Mouse (Mus musculus) myocyte (in vitro differentiated cells): ENCODE measurements around the gene H2al1a.

ENCODE experiments used
- CEBPB ChIP-seq: IDR thresholded peaks from 2 replicates; pipeline ENCODE4 v1.6.1; 2011; ENCODE audit warnings: mild to moderate bottlenecking, moderate library complexity; ENCODE audit not compliant: poor library complexity, insufficient read depth, severe bottlenecking
- E2F4 ChIP-seq: IDR thresholded peaks from one replicate; pipeline ENCODE4 v1.6.1; 2011; ENCODE audit warnings: mild to moderate bottlenecking, control low read depth, moderate library complexity; ENCODE audit not compliant: insufficient read depth
- MAX ChIP-seq: IDR thresholded peaks from one replicate; pipeline ENCODE4 v1.6.1; 2011; ENCODE audit warnings: low read depth, mild to moderate bottlenecking, control low read depth
- MYOD1 ChIP-seq, 3 experiments: IDR thresholded peaks; one replicate each; pipeline ENCODE4 v1.6.1; 2011; ENCODE audit warnings: control low read depth in 2 of 3, low read depth in 2 of 3, mild to moderate bottlenecking in 2 of 3, moderate library complexity in 1 of 3; ENCODE audit not compliant: insufficient read length in 2 of 3, control insufficient read depth in 1 of 3
- MYOG ChIP-seq, 3 experiments: IDR thresholded peaks; one replicate each; pipeline ENCODE4 v1.6.1; 2011; ENCODE audit warnings: control low read depth in 2 of 3, low read depth in 2 of 3, mild to moderate bottlenecking in 2 of 3; ENCODE audit not compliant: insufficient read length in 2 of 3, control insufficient read depth in 1 of 3, insufficient read depth in 1 of 3
- POLR2A ChIP-seq: IDR thresholded peaks from one replicate; pipeline ENCODE4 v1.6.1; 2011; ENCODE audit warnings: low read depth, mild to moderate bottlenecking, control low read depth, moderate library complexity; ENCODE audit not compliant: insufficient read length
- SRF ChIP-seq: IDR thresholded peaks from one replicate; pipeline ENCODE4 v1.6.1; 2011; ENCODE audit warnings: low read depth; ENCODE audit not compliant: control insufficient read depth, insufficient read length
- TCF12 ChIP-seq: IDR thresholded peaks from one replicate; pipeline ENCODE4 v1.6.1; 2011; ENCODE audit warnings: mild to moderate bottlenecking, control low read depth; ENCODE audit not compliant: poor library complexity, insufficient read depth, severe bottlenecking
- TCF3 ChIP-seq: IDR thresholded peaks from one replicate; pipeline ENCODE4 v1.6.1; 2011; ENCODE audit warnings: low read depth, control low read depth; ENCODE audit not compliant: insufficient read length
- USF1 ChIP-seq: IDR thresholded peaks from one replicate; pipeline ENCODE4 v1.6.1; 2011; ENCODE audit warnings: low read depth, mild to moderate bottlenecking, control low read depth, moderate library complexity

- TF ChIP-seq POLR2A (no peak), USF1 (no peak), MAX (no peak), CEBPB (no peak), E2F4 (no peak), TCF12 (no peak), SRF (no peak), MYOG (IDR thresholded peaks at IDR 0.05; ENCODE audit: control insufficient read depth in 1 of 3, insufficient read depth in 1 of 3, insufficient read length in 2 of 3, low read depth in 2 of 3) (no peak), MYOD1 (IDR thresholded peaks at IDR 0.05; ENCODE audit: control insufficient read depth in 1 of 3, insufficient read length in 2 of 3, low read depth in 2 of 3) (no peak), TCF3 (no peak)
Observed at GRCm38 (mm10) chrX:11280741-11281140, 18.3 kb upstream of the H2al1a start.
